Mouse (Mus musculus) kidney, postnatal 4 days (tissue): ENCODE measurements at regions not wholly inside any gene's neighbourhood (a gene's known extent, or its start where the extent isn't known, plus 50 kb on each side); places are given as distances from the start of the nearest gene placed in this dataset.
"Not testable (repeated sequence)": the region's sequence is repeated elsewhere in the genome, so short reads cannot be mapped to it uniquely, and the experiment has no call there.

Source experiments
- DNase-seq, 2 experiments: peaks; one replicate each; pipeline ENCODE4 v3.0.0; 2021; ENCODE audit warnings: mixed read lengths in 2 of 2

DNA sequence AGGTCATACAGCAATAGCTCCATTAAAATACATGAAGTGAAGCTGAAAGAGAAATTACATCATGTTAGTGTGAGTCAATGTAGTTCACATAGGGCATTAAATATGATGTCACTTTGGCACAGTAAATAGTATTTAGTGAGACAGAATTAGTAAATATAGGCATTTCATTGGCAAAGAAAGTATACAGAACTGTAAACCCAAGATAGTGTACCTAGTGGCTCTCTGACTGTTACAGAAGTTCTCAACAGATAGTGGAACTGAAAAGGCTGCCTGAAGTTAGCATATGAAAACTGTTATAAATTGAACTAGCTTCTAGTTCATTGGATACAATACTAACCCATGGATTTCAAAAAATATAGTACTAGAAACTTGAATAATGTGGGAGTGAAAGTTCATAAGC lies 1642.1 kb upstream of the Cdh6 start:
- no peak for DNase-seq

DNA sequence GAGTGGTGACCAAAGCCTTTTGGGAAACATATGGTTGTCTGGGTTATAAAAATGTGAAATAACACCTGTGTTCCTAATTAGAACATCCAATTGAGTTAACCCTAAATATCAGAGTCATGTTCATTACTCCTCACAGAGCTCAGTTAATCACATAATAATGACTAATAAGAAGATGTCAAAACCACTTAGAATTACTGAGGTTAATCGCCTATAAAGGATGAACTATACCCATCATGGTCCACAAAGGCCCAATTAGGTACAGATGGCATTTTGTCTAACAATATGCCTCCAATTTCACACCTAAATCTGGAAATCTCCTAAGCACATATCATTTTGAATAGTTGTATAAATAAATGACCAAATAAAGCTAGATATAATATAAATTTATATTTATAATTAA lies 1633.4 kb upstream of the Cdh6 start:
- no peak for DNase-seq

DNA sequence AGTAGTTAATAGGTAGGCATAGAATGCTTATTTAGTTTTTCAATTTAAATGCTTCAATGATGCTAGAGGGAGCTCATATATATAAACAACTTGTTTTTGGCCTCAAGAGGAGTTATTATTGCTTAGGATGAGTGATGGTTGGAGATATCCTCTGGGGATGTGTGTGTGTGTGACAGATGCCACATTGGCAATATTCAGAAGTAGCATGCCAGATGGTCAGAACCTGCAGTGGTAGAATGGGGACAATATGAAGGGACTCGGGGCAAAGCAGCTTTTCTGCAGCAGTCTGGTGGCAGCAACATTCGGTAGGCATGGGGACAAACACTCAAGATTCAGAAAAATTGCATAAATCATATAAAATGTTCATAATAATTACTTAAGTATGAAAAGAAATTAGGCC lies 1621.7 kb upstream of the Cdh6 start:
- DNase-seq = no peak

GRCm38 (mm10) chr15:14780727-14781126 lies 1607.3 kb upstream of the Cdh6 start:
- no peak for DNase-seq

GRCm38 (mm10) chr15:14741733-14742132 lies 1568.3 kb upstream of the Cdh6 start:
- no peak for DNase-seq

GRCm38 (mm10) chr15:14697925-14698324 lies 1524.5 kb upstream of the Cdh6 start:
- not testable (repeated sequence) for DNase-seq

- no peak for DNase-seq
Observed at GRCm38 (mm10) chr15:14696481-14696880, 1523.0 kb upstream of the Cdh6 start.

- no peak for DNase-seq
Observed at GRCm38 (mm10) chr15:14689141-14689540, 1515.7 kb upstream of the Cdh6 start.

- DNase-seq = no peak
Observed at GRCm38 (mm10) chr15:14642291-14642690, 1468.8 kb upstream of the Cdh6 start.

DNA sequence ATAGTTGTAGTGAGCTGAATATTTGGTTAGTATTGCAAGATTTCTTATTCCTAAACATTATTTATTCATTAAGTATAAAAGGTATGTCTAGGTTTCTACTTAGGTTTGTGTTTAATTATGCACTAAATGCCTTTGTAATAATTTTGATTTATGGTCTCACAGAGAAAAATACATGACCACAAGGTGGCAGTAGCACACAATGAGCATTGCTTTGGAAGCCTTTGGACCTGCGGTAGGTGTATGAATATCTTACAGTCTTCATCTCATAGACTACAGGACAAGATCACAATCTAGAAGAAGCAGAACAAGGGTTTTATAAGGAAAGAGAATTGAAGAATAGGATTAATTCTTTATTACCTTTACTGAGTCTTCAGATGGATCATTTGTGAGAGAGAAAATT lies 1455.0 kb upstream of the Cdh6 start:
- peak in 1 of 2 experiments; percentile 2 for DNase-seq

- no peak for DNase-seq
Observed at GRCm38 (mm10) chr15:14606691-14607090, 1433.2 kb upstream of the Cdh6 start.
